Mouse (Mus musculus) embryonic fibroblast, embryonic 13.5 days (primary cell): Measurements from ENCODE around the gene Setd2. TPM values are rescaled to one million over a fixed set of nuclear protein-coding genes. Genes with fewer than 3 reads are reported as not detected.
A peak's percentile ranks its signal among the peaks of the same experiment; 100 is the strongest.

Source experiments
- H3K27ac ChIP-seq: 2 replicates; pipeline ENCODE4 v1.5.1; 2012; ENCODE audit warnings: low read length, control low read depth, inconsistent platforms; ENCODE audit not compliant: insufficient read depth
- H3K4me1 ChIP-seq: 2 replicates; pipeline ENCODE4 v1.6.1; 2011; ENCODE audit warnings: low read length; ENCODE audit not compliant: control insufficient read depth, insufficient read depth
- H3K4me3 ChIP-seq: 2 replicates; pipeline ENCODE4 v1.5.1; 2011; ENCODE audit warnings: mild to moderate bottlenecking, control low read depth, low read length; ENCODE audit not compliant: insufficient read depth
- CTCF ChIP-seq: IDR thresholded peaks from 2 replicates; pipeline ENCODE4 v1.5.1; 2011; ENCODE audit warnings: mild to moderate bottlenecking, control low read depth, low read length, moderate library complexity, borderline replicate concordance; ENCODE audit not compliant: insufficient read depth
- POLR2A ChIP-seq: IDR thresholded peaks from 2 replicates; pipeline ENCODE4 v1.6.1; 2011; ENCODE audit warnings: low read depth, mild to moderate bottlenecking, control low read depth, low read length, moderate library complexity
- polyA plus RNA-seq: library from polyadenylated mRNA; stranded (reverse); fragments of >200 nt; gene quantifications from 2 replicates; pipeline ENCODE4 v1.2.4, GENCODE M21; 2011; ENCODE audit warnings: low read depth; ENCODE audit not compliant: missing spikeins, insufficient read length

The Setd2 gene
- polyA plus RNA-seq, result 61.3 and 65.7 TPM in 2 replicates

DNA sequence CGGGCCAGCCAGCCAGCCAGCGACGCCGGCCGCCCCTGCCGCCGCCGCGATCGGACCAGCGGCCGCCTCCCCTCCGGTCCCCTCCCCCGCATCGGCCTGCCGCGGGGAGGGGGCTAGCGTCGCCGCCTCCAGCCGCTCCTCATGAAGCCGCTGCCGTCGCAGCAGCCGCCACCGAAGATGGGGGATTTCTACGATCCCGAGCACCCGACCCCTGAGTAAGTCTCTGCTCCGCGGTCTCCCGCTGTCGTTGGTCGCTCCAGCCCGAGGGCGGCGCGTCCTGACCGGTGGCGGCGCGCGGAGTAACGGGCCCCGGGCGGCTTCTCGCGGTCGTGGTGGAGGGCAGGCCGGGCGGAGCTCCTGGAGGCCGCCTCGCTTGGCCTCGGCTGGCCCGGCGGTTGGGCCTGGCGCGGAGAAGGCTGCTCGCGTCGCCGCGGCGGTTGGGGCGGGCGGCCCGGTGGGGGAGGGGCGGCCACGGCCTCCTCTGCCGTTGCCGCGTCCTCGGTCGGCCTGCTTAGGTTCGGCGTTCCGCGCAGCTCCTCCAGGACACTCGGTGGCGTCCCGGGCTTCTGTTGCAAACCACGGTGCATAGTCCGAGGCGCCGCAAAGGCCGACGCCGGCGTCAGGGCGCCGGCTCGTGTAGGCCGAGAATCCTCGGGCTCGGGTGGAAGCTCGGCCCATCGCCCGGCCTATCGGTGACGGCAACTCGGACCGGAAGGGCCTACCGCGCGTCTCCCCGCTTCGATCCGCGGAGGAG lies at the start of gene Setd2:
TSS of gene Setd2 (plus strand) at position 60 of the 754 bp plus-strand sequence.
- TF ChIP-seq CTCF, result no peak
- peak; percentile 44; the same call in 1 of the 2 replicates for TF ChIP-seq POLR2A
- H3K4me1 ChIP-seq, result no peaks in the 10 kb centered on the region; the same call in 1 of the 2 replicates
- H3K27ac ChIP-seq, result peak within 1 kb of the TSS; percentile 96
- H3K4me3 ChIP-seq, result peak within 1 kb of the TSS; percentile 98

GRCm38 (mm10) chr9:110488841-110489240 lies 43.6 kb upstream of the Setd2 start:
- no peaks in the 10 kb centered on the region for H3K4me1 ChIP-seq
- TF ChIP-seq POLR2A (no peak), CTCF (no peak)
- no peak overlapping the region for H3K27ac ChIP-seq
- no peak overlapping the region for H3K4me3 ChIP-seq

GRCm38 (mm10) chr9:110490913-110491312 lies 41.5 kb upstream of the Setd2 start:
- H3K4me1 ChIP-seq, result no peaks in the 10 kb centered on the region
- H3K27ac ChIP-seq, result no peak overlapping the region
- H3K4me3 ChIP-seq, result no peak overlapping the region
- TF ChIP-seq CTCF (no peak), POLR2A (no peak)

GRCm38 (mm10) chr9:110525737-110526136 lies 6.7 kb upstream of the Setd2 start:
- Histone ChIP-seq H3K27ac (no peak overlapping the region), H3K4me1 (no peaks in the 10 kb centered on the region), H3K4me3 (no peak overlapping the region)
- TF ChIP-seq POLR2A, result no peak
- no peak for TF ChIP-seq CTCF

GRCm38 (mm10) chr9:110529002-110529737 lies 3.2 kb upstream of the Setd2 start:
- H3K4me1 ChIP-seq, result no peaks in the 10 kb centered on the region
- H3K4me3 ChIP-seq, result no peak overlapping the region; the same call in 1 of the 2 replicates
- no peak for TF ChIP-seq CTCF
- 0 out of 2 replicates have a peak, but pooled peaks have one; percentile 40 for TF ChIP-seq POLR2A
- no peak overlapping the region for H3K27ac ChIP-seq

DNA sequence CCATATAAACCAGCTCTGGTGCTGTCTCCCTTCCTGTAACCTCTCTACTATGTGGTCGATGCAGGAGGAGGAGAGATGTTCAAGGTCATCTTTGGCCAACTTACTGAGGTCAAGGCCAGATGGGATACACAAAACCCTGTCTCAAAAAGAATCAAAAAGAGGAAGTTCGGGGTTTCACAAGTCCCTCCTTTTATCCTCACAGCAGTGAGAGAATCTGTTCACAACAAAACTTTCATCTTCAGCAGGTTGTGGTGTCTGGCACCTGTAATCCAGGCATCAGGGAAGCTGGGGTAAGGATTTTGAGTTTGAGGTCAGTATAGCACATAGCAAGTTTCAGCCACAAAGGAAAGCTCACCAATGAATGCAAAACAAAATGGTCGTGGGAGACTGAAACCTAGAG lies 1.7 kb upstream of the Setd2 start:
- no peak overlapping the region for H3K27ac ChIP-seq
- no peaks in the 10 kb centered on the region; the same call in 1 of the 2 replicates for H3K4me1 ChIP-seq
- no peak overlapping the region for H3K4me3 ChIP-seq
- TF ChIP-seq POLR2A, result no peak
- no peak for TF ChIP-seq CTCF

DNA sequence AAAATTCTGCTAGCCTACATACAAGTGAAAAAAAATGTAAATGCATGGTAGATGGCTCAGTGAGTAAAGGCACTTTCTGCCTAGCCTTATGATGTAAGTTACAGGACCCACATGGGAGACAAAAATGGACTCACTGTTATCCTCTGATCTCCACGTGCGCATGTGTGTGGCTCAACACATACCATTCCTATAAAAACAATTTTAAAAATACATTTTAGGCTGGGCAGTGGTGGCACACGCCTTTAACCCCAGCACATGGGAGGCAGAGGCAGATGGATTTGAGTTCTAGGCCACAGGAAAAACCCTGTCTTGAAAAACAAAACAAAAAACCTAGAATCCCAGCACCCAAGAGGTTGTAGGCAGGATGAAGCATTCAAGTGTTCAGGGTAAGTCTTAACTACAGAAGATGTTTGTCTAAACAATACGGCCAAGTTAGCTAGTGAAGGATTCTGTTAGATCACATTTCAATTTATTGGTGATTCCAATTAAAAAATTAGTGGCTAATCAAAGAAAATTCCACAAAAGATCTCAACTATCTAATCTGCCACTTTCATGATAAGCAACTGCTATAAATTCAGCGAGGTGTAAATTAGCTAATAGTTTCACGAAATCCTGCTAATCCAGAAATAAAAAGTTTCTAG lies 1.1 kb upstream of the Setd2 start:
- TF ChIP-seq POLR2A (no peak), CTCF (no peak)
- H3K27ac ChIP-seq, result peak overlapping the region; percentile 60; the same call in 1 of the 2 replicates
- H3K4me3 ChIP-seq, result peak overlapping the region; percentile 39
- H3K4me1 ChIP-seq, result no peaks in the 10 kb centered on the region; the same call in 1 of the 2 replicates

DNA sequence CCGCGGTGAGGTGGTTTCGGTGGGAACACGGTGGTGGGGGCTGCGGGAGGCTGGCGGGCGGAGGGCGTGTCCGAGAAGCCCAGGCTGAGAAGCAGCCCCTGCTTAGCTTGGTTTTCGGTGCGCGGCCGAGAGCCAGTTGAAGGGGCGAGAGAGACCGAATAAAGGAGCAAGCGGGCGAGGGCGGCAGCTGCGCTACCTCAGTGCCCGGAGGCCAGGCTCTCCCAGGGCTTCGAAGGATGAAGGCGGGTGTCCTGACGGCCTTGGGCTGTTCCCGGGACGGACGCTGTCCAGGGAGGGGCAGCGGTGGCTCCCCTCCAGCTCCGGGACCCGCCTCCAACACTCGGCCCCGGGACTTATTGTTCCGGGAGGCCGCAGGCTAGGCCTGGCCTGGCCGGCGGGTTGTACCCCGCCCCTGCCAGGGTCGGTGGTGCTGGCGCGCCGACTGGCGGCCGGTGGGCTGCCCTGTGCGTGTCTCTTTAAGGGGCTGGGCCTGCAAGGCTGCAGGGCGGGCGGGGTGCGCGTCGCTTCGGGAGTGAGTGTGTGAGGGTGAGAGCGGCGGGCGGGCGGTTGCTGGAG lies 395 bp upstream of the Setd2 start:
- peak; percentile 75 for TF ChIP-seq POLR2A
- 0 out of 2 replicates have a peak, but pooled peaks have one; percentile 35 for TF ChIP-seq CTCF
- H3K27ac ChIP-seq, result peak overlapping the region; percentile 78
- H3K4me3 ChIP-seq, result peak overlapping the region; percentile 52
- H3K4me1 ChIP-seq, result no peaks in the 10 kb centered on the region; the same call in 1 of the 2 replicates

GRCm38 (mm10) chr9:110533645-110534044 lies 1.2 kb downstream of the Setd2 start:
- no peak for TF ChIP-seq CTCF
- TF ChIP-seq POLR2A, result no peak
- H3K27ac ChIP-seq, result no peak overlapping the region

More at GRCm38 (mm10) chr9:110533645-110534044, 1.2 kb downstream of the Setd2 start:
- Histone ChIP-seq H3K4me3 (peak overlapping the region; percentile 98), H3K4me1 (no peaks in the 10 kb centered on the region; the same call in 1 of the 2 replicates)
